Mouse (Mus musculus): ENCODE measurements around the gene Rrnad1.

DNA sequence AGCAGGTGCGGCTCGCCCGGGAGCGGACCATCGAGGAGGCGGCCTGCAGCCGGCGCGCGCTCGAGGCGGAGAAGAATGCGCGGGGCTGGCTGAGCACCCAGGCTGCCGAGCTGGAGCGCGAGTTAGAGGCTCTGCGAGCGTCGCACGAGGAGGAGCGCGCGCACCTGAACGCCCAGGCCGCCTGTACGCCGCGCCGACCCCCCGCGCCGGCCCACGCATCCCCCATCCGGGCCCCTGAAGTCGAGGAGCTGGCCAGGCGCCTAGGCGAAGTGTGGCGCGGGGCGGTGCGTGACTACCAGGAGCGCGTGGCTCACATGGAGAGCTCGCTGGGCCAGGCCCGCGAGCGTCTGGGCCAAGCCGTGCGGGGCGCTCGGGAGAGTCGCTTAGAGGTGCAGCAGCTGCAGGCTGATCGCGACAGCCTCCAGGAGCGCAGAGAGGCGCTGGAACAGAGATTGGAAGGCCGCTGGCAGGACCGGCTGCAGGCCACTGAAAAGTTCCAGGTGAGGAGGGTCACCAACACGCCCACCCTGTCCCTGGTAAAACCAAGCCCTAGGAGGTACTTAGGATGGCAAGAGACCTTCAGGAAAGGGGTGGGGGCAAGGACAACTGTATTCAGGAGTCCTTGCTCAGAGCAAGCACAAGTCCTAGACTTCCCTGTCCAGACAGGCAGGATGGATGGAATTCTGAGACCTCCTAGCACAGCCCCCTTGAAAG lies 41.1 kb upstream of the Rrnad1 start:
- TF ChIP-seq CTCF (IDR thresholded peaks at IDR 0.05; ENCODE audit: borderline replicate concordance, extremely low read depth, insufficient read depth, insufficient read length) (no peak), POLR2A (IDR thresholded peaks at IDR 0.05; ENCODE audit: borderline replicate concordance, extremely low read depth, insufficient read depth, insufficient read length, poor library complexity, severe bottlenecking) (no peak)

Data from brain, embryonic 14.5 days (tissue).